Mouse (Mus musculus): Measurements from ENCODE around the gene Tas2r143. TPM values are rescaled to one million over a fixed set of nuclear protein-coding genes. Genes with fewer than 3 reads are reported as not detected.

Gene Tas2r143
- total RNA-seq (2021): 1 to 10 TPM; 2.3 to 5.9 TPM
- long read RNA-seq, experiment 1: 0 reads
- long read RNA-seq, experiment 2: 0 reads

- no peak for DNase-seq
Measured at GRCm38 (mm10) chr6:42399938-42400337, at the start of gene Tas2r143. Tas2r143 (plus strand) TSS chr6:42400238.

GRCm38 (mm10) chr6:42350968-42351775, 48.9 kb upstream of the Tas2r143 start:
- no peak for DNase-seq

- no peak for DNase-seq
Measured at GRCm38 (mm10) chr6:42351776-42352485, 48.1 kb upstream of the Tas2r143 start.

GRCm38 (mm10) chr6:42352486-42352846, 47.6 kb upstream of the Tas2r143 start:
- no peak for DNase-seq

- no peak for DNase-seq
Measured at GRCm38 (mm10) chr6:42353180-42353579, 46.9 kb upstream of the Tas2r143 start.

- DNase-seq: peak; percentile 29 to 53
Measured at GRCm38 (mm10) chr6:42354076-42355019, 45.7 kb upstream of the Tas2r143 start.

- DNase-seq: no peak
Measured at GRCm38 (mm10) chr6:42355366-42355765, 44.7 kb upstream of the Tas2r143 start.

- no peak for DNase-seq
Measured at GRCm38 (mm10) chr6:42355794-42356600, 44.0 kb upstream of the Tas2r143 start.

GRCm38 (mm10) chr6:42356913-42357312, 43.1 kb upstream of the Tas2r143 start:
- no peak for DNase-seq

GRCm38 (mm10) chr6:42357901-42358300, 42.1 kb upstream of the Tas2r143 start:
- DNase-seq: no peak

- DNase-seq: no peak
Measured at GRCm38 (mm10) chr6:42358901-42359300, 41.1 kb upstream of the Tas2r143 start.

GRCm38 (mm10) chr6:42359364-42360147, 40.5 kb upstream of the Tas2r143 start:
- DNase-seq: no peak

- no peak for DNase-seq
Measured at GRCm38 (mm10) chr6:42360231-42360840, 39.7 kb upstream of the Tas2r143 start.

- DNase-seq: no peak
Measured at GRCm38 (mm10) chr6:42361041-42361895, 38.8 kb upstream of the Tas2r143 start.

- peak in 1 of 2 experiments; percentile 40 for DNase-seq
Measured at GRCm38 (mm10) chr6:42362074-42362473, 38.0 kb upstream of the Tas2r143 start.

GRCm38 (mm10) chr6:42362497-42362896, 37.5 kb upstream of the Tas2r143 start:
- no peak for DNase-seq

GRCm38 (mm10) chr6:42362974-42363373, 37.1 kb upstream of the Tas2r143 start:
- no peak for DNase-seq

- DNase-seq: no peak
Measured at GRCm38 (mm10) chr6:42364066-42364465, 36.0 kb upstream of the Tas2r143 start.

GRCm38 (mm10) chr6:42364607-42365006, 35.4 kb upstream of the Tas2r143 start:
- no peak for DNase-seq

All from adrenal gland, postnatal 36 days (tissue).